Mouse (Mus musculus): Measurements from ENCODE around the gene Kirrel2.

- TF ChIP-seq CTCF (IDR thresholded peaks at IDR 0.05; ENCODE audit: control insufficient read depth, insufficient read depth, insufficient read length) (no peak), MAX (IDR thresholded peaks at IDR 0.05) (no peak), MYOD1 (IDR thresholded peaks at IDR 0.05; ENCODE audit: control insufficient read depth, insufficient read length, low read depth) (no peak), USF1 (IDR thresholded peaks at IDR 0.05; ENCODE audit: low read depth) (no peak), CEBPB (IDR thresholded peaks at IDR 0.05; ENCODE audit: low read depth) (no peak), MYOG (IDR thresholded peaks at IDR 0.05; ENCODE audit: control insufficient read depth, extremely low read depth, insufficient read length) (no peak), FOSL1 (IDR thresholded peaks at IDR 0.05; ENCODE audit: insufficient read depth, low read length, poor library complexity, severe bottlenecking) (no peak)
Measured at GRCm38 (mm10) chr7:30420673-30421072, 36.8 kb downstream of the Kirrel2 start.
